Mouse (Mus musculus) kidney, adult 2 months (tissue): ENCODE results near the gene Krt13.

Experiments used
- CTCF ChIP-seq: fragments of 200-500 bp; conservative IDR thresholded peaks from 2 replicates; pipeline ENCODE4 v1.5.1; 2011; ENCODE audit warnings: low read depth, mild to moderate bottlenecking, control low read depth, low read length, moderate library complexity, mixed read lengths; ENCODE audit not compliant: insufficient read depth, insufficient read length
- POLR2A ChIP-seq: fragments of 200-500 bp; IDR thresholded peaks from one replicate; pipeline ENCODE4 v1.6.1; 2011; ENCODE audit warnings: low read depth, low read length, control low read depth

GRCm38 (mm10) chr11:100164392-100164791 is 43.0 kb upstream of the Krt13 start:
- TF ChIP-seq POLR2A (no peak), CTCF (no peak)
